Mouse (Mus musculus): ENCODE data around the gene Btnl10. TPM values are rescaled to one million over a fixed set of nuclear protein-coding genes. Genes with fewer than 3 reads are reported as not detected.

Btnl10 gene
- polyA plus RNA-seq, 1 experiment, result not detected

DNA sequence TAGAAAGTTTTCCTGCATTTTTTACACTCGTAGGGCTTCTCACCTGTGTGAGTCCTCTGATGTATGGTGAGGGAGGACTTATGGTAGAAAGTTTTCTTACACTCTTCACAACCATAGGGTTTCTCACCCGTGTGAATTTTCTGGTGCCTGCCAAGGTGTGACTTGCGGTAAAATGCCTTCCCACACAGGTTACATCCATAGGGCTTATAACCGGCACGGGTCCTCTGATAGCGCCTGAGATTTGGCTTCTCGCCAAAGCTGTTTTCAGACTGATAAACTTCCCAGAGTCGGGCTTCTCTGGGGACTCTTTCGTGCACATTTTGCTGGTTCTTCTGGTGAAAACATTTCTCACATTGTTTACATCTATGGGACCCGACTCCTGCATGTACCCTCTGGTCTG, 27.2 kb upstream of the Btnl10 start:
- no peak overlapping the region for H3ac ChIP-seq (ENCODE audit: control insufficient read depth, insufficient read length)
- no peak overlapping the region for H3K4me2 ChIP-seq (ENCODE audit: low read depth)
- H3K27me3 ChIP-seq (ENCODE audit: control insufficient read depth, insufficient read depth, insufficient read length), result no peaks in the 10 kb centered on the region
- H3K79me2 ChIP-seq (ENCODE audit: control insufficient read depth, insufficient read depth), result no peaks in the 10 kb centered on the region
- peaks cover 21% of the 10 kb centered on the region for H3K36me3 ChIP-seq (ENCODE audit: control insufficient read depth, insufficient read depth)
- no peak overlapping the region for H3K4me3 ChIP-seq
- TF ChIP-seq POLR2AphosphoS2 (IDR thresholded peaks at IDR 0.05; ENCODE audit: insufficient read length, low read depth) (no peak), REST (IDR thresholded peaks at IDR 0.05; ENCODE audit: insufficient read depth, insufficient read length) (no peak), USF1 (IDR thresholded peaks at IDR 0.05; ENCODE audit: low read depth) (no peak), CEBPB (IDR thresholded peaks at IDR 0.05; ENCODE audit: insufficient read depth, poor library complexity, severe bottlenecking) (no peak), E2F4 (IDR thresholded peaks at IDR 0.05; ENCODE audit: insufficient read depth) (no peak), TCF12 (IDR thresholded peaks at IDR 0.05; ENCODE audit: insufficient read depth, poor library complexity, severe bottlenecking) (no peak), MAX (IDR thresholded peaks at IDR 0.05; ENCODE audit: low read depth) (no peak), TCF3 (IDR thresholded peaks at IDR 0.05; ENCODE audit: insufficient read length, low read depth) (no peak), SRF (IDR thresholded peaks at IDR 0.05; ENCODE audit: control insufficient read depth, insufficient read length, low read depth) (no peak), POLR2A (IDR thresholded peaks at IDR 0.05; ENCODE audit: insufficient read length, low read depth) (no peak), MYOD1 (IDR thresholded peaks at IDR 0.05; ENCODE audit: control insufficient read depth in 1 of 3, insufficient read length in 2 of 3, low read depth in 2 of 3) (no peak), MYOG (IDR thresholded peaks at IDR 0.05; ENCODE audit: control insufficient read depth in 1 of 3, insufficient read depth in 1 of 3, insufficient read length in 2 of 3, low read depth in 2 of 3) (no peak)

DNA sequence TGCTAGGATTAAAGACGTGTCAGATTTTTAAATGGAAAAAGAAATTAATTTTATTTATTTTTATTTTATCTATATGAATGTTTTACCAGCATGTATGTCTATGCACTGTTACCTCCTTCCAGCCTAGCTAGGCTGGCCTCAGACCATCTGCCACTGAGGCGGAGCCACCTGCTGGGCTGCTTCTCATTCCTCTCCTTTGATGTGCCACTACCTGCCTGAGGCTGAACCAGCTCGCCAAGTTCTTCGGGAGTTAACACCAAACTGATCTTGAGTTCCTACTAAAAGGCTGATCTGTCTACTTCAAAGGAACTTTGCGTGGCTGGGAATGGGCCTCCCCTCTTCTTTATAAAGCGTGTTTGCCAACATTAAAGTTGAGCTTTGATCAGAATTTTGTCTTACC, 23.3 kb upstream of the Btnl10 start:
- H3K79me2 ChIP-seq (ENCODE audit: control insufficient read depth, insufficient read depth), result no peaks in the 10 kb centered on the region
- H3K36me3 ChIP-seq (ENCODE audit: control insufficient read depth, insufficient read depth), result peaks cover 25% of the 10 kb centered on the region
- TF ChIP-seq USF1 (IDR thresholded peaks at IDR 0.05; ENCODE audit: low read depth) (no peak), REST (IDR thresholded peaks at IDR 0.05; ENCODE audit: insufficient read depth, insufficient read length) (no peak), SRF (IDR thresholded peaks at IDR 0.05; ENCODE audit: control insufficient read depth, insufficient read length, low read depth) (no peak), TCF12 (IDR thresholded peaks at IDR 0.05; ENCODE audit: insufficient read depth, poor library complexity, severe bottlenecking) (no peak), POLR2AphosphoS2 (IDR thresholded peaks at IDR 0.05; ENCODE audit: insufficient read length, low read depth) (no peak), MYOD1 (IDR thresholded peaks at IDR 0.05; ENCODE audit: control insufficient read depth in 1 of 3, insufficient read length in 2 of 3, low read depth in 2 of 3) (no peak), MYOG (IDR thresholded peaks at IDR 0.05; ENCODE audit: control insufficient read depth in 1 of 3, insufficient read depth in 1 of 3, insufficient read length in 2 of 3, low read depth in 2 of 3) (no peak), MAX (IDR thresholded peaks at IDR 0.05; ENCODE audit: low read depth) (no peak), POLR2A (IDR thresholded peaks at IDR 0.05; ENCODE audit: insufficient read length, low read depth) (no peak), TCF3 (IDR thresholded peaks at IDR 0.05; ENCODE audit: insufficient read length, low read depth) (no peak), E2F4 (IDR thresholded peaks at IDR 0.05; ENCODE audit: insufficient read depth) (no peak), CEBPB (IDR thresholded peaks at IDR 0.05; ENCODE audit: insufficient read depth, poor library complexity, severe bottlenecking) (no peak)
- H3ac ChIP-seq (ENCODE audit: control insufficient read depth, insufficient read length), result no peak overlapping the region
- H3K27me3 ChIP-seq (ENCODE audit: control insufficient read depth, insufficient read depth, insufficient read length), result no peaks in the 10 kb centered on the region
- H3K4me3 ChIP-seq, result no peak overlapping the region
- H3K4me2 ChIP-seq (ENCODE audit: low read depth), result no peak overlapping the region

DNA sequence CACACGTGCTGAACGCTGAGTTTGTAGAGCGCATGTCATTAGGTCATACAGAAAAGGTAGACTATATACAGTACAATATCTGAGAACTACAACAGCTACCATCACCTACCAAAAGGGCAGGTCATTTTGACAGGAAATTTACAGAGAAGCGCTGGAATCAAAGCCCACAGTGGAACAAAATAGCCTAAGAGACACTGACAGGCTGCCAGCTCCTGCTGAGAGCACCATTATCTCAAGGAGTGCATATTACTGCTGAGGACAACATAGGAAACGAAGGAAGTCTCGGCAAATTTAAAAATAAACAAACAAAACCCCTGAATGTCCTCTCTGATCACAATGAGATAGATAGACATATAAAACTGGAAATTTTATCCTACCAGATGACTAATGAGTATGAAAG, 20.2 kb upstream of the Btnl10 start:
- TF ChIP-seq TCF12 (IDR thresholded peaks at IDR 0.05; ENCODE audit: insufficient read depth, poor library complexity, severe bottlenecking) (no peak), MYOD1 (IDR thresholded peaks at IDR 0.05; ENCODE audit: control insufficient read depth in 1 of 3, insufficient read length in 2 of 3, low read depth in 2 of 3) (no peak), CEBPB (IDR thresholded peaks at IDR 0.05; ENCODE audit: insufficient read depth, poor library complexity, severe bottlenecking) (no peak), POLR2AphosphoS2 (IDR thresholded peaks at IDR 0.05; ENCODE audit: insufficient read length, low read depth) (no peak), E2F4 (IDR thresholded peaks at IDR 0.05; ENCODE audit: insufficient read depth) (no peak), POLR2A (IDR thresholded peaks at IDR 0.05; ENCODE audit: insufficient read length, low read depth) (no peak), REST (IDR thresholded peaks at IDR 0.05; ENCODE audit: insufficient read depth, insufficient read length) (no peak)
- H3K4me3 ChIP-seq, result no peak overlapping the region
- H3K4me2 ChIP-seq (ENCODE audit: low read depth), result no peak overlapping the region
- no peaks in the 10 kb centered on the region for H3K79me2 ChIP-seq (ENCODE audit: control insufficient read depth, insufficient read depth)
- H3ac ChIP-seq (ENCODE audit: control insufficient read depth, insufficient read length), result no peak overlapping the region
- peaks cover 5% of the 10 kb centered on the region for H3K36me3 ChIP-seq (ENCODE audit: control insufficient read depth, insufficient read depth)
- H3K27me3 ChIP-seq (ENCODE audit: control insufficient read depth, insufficient read depth, insufficient read length), result no peaks in the 10 kb centered on the region

DNA sequence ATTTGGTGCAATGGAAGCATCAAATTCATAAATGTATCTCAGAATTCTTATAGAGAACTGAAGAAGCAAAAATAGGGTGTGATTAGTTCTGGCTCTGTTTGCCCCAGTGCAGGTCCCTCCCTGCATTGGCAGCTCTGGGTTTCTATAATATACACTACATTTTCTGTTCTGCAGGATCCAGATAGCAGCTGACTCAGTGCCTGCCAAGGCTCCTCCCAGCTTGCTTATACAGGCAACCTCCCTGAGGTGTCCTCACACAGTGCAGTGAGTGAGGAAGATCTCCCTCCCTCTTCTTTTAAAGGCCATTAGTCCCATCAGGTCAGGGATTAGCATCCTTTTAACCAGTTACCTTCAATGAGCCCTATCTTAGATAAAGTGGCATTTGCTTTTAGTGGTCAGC, 16.6 kb upstream of the Btnl10 start:
- Histone ChIP-seq H3ac (ENCODE audit: control insufficient read depth, insufficient read length) (no peak overlapping the region), H3K27me3 (ENCODE audit: control insufficient read depth, insufficient read depth, insufficient read length) (no peaks in the 10 kb centered on the region), H3K4me2 (ENCODE audit: low read depth) (no peak overlapping the region), H3K79me2 (ENCODE audit: control insufficient read depth, insufficient read depth) (peaks cover 8% of the 10 kb centered on the region), H3K36me3 (ENCODE audit: control insufficient read depth, insufficient read depth) (peaks cover 5% of the 10 kb centered on the region), H3K4me3 (no peak overlapping the region)
- TF ChIP-seq POLR2A (IDR thresholded peaks at IDR 0.05; ENCODE audit: insufficient read length, low read depth), result no peak
- TF ChIP-seq POLR2AphosphoS2 (IDR thresholded peaks at IDR 0.05; ENCODE audit: insufficient read length, low read depth), result no peak
- no peak for TF ChIP-seq MYOG (IDR thresholded peaks at IDR 0.05; ENCODE audit: control insufficient read depth in 1 of 3, insufficient read depth in 1 of 3, insufficient read length in 2 of 3, low read depth in 2 of 3)
- TF ChIP-seq REST (IDR thresholded peaks at IDR 0.05; ENCODE audit: insufficient read depth, insufficient read length), result no peak
- no peak for TF ChIP-seq USF1 (IDR thresholded peaks at IDR 0.05; ENCODE audit: low read depth)
- no peak for TF ChIP-seq TCF12 (IDR thresholded peaks at IDR 0.05; ENCODE audit: insufficient read depth, poor library complexity, severe bottlenecking)
- no peak for TF ChIP-seq MAX (IDR thresholded peaks at IDR 0.05; ENCODE audit: low read depth)
- TF ChIP-seq SRF (IDR thresholded peaks at IDR 0.05; ENCODE audit: control insufficient read depth, insufficient read length, low read depth), result no peak
- TF ChIP-seq TCF3 (IDR thresholded peaks at IDR 0.05; ENCODE audit: insufficient read length, low read depth), result no peak
- no peak for TF ChIP-seq CEBPB (IDR thresholded peaks at IDR 0.05; ENCODE audit: insufficient read depth, poor library complexity, severe bottlenecking)
- no peak for TF ChIP-seq MYOD1 (IDR thresholded peaks at IDR 0.05; ENCODE audit: control insufficient read depth in 1 of 3, insufficient read length in 2 of 3, low read depth in 2 of 3)
- TF ChIP-seq E2F4 (IDR thresholded peaks at IDR 0.05; ENCODE audit: insufficient read depth), result no peak
